Mouse (Mus musculus): Measurements from ENCODE around the gene Cdca7.

The Cdca7 gene

GRCm38 (mm10) chr2:72475797-72476485 lies at the start of gene Cdca7:
Gene Cdca7 (plus strand): TSS chr2:72476159.
- DNase-seq (ENCODE audit: low spot score in 2 of 2): peak; percentile 41 to 49

- no peak for DNase-seq (ENCODE audit: low spot score in 2 of 2)
These were observed 49.2 kb upstream of the Cdca7 start for GRCm38 (mm10) chr2:72426776-72427175.

- DNase-seq (ENCODE audit: low spot score in 2 of 2): no peak
These were observed 48.7 kb upstream of the Cdca7 start for GRCm38 (mm10) chr2:72427288-72427687.

- no peak for DNase-seq (ENCODE audit: low spot score in 2 of 2)
These were observed 36.9 kb upstream of the Cdca7 start for GRCm38 (mm10) chr2:72438941-72439533.

DNA sequence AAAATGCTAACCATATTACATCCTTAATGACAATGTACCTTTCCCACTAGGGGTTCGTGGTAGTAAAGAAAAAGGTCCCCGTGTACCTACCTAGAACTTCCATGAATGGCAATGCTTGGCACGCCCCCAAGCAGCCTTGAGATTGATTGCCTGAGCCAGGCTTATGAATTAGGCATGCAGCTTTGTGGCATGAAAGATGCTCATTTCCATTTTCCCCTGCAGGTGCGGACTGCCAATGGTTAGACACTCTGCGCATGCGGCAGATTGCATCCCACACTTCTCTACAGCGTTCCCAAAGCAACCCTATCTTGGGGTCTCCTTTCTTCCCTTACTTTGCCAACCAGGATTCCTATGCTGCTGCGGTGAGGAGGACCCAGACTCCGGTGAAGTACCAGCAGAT lies 34.9 kb upstream of the Cdca7 start:
- DNase-seq (ENCODE audit: low spot score in 2 of 2): no peak

DNA sequence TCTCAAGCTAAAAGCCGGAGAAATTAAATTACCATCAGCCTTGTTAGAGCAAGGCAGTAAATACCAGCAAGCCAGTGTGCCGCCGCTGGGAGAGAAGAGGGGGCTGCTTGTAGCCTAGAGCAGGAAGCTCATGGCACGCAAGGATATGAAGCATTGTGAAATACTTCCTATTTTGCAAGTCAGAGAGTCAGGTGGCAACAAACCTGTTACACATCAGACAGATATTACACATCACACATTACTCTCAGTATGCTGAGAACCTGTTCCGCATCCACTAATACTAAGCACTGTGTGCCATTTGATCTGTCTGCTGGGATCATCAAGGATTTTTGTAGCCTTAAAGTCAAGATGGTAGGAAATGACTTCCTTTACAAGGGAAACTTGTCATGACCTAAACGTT lies 33.1 kb upstream of the Cdca7 start:
- no peak for DNase-seq (ENCODE audit: low spot score in 2 of 2)

- DNase-seq (ENCODE audit: low spot score in 2 of 2): no peak
These were observed 32.0 kb upstream of the Cdca7 start for GRCm38 (mm10) chr2:72443960-72444359.

GRCm38 (mm10) chr2:72446106-72446505 lies 29.9 kb upstream of the Cdca7 start:
- no peak for DNase-seq (ENCODE audit: low spot score in 2 of 2)

GRCm38 (mm10) chr2:72446615-72447014 lies 29.3 kb upstream of the Cdca7 start:
- DNase-seq (ENCODE audit: low spot score in 2 of 2): no peak

- no peak for DNase-seq (ENCODE audit: low spot score in 2 of 2)
These were observed 22.4 kb upstream of the Cdca7 start for GRCm38 (mm10) chr2:72453563-72453962.

DNA sequence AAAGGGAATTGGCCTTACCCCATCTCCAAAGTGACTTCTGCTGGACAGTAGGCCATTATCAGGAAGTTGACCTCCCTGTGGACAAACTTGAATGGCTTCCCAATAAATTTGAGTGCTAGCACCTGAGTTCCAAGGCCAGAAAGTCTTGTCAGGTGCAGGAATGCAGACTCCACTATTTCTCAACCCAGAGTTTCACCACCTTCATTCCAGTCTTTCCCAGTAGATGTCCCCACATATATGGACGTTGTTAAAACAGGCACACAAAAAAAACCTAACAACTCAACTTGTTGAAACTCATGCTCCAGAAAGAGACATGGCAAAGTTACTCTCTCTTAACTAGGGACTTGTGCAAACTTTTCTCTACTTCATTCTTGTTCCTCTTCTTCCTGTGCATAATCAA lies 19.8 kb upstream of the Cdca7 start:
- DNase-seq (ENCODE audit: low spot score in 2 of 2): no peak

GRCm38 (mm10) chr2:72464376-72465014 lies 11.5 kb upstream of the Cdca7 start:
- DNase-seq (ENCODE audit: low spot score in 2 of 2): no peak

DNA sequence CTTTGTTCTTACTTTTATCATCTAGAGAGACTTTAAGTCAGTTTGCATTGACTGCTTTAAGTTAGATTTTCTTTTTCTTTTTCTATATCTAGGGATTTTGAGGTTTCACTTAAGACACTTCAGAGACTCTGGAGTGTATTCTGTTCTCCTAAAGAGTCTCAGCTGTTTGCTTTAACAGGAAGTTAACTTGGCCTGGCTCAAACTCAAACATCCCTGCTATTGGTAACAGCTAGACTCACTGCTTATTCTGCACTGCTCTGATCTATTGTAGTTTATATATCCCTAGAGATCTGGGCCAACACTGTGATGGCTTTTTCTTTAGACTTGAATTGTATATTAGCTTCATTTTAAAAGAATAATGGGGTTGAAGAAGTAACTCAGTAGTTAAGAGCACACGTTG lies 8.4 kb upstream of the Cdca7 start:
- DNase-seq (ENCODE audit: low spot score in 2 of 2): no peak

GRCm38 (mm10) chr2:72471415-72472070 lies 4.4 kb upstream of the Cdca7 start:
- DNase-seq (ENCODE audit: low spot score in 2 of 2): no peak

DNA sequence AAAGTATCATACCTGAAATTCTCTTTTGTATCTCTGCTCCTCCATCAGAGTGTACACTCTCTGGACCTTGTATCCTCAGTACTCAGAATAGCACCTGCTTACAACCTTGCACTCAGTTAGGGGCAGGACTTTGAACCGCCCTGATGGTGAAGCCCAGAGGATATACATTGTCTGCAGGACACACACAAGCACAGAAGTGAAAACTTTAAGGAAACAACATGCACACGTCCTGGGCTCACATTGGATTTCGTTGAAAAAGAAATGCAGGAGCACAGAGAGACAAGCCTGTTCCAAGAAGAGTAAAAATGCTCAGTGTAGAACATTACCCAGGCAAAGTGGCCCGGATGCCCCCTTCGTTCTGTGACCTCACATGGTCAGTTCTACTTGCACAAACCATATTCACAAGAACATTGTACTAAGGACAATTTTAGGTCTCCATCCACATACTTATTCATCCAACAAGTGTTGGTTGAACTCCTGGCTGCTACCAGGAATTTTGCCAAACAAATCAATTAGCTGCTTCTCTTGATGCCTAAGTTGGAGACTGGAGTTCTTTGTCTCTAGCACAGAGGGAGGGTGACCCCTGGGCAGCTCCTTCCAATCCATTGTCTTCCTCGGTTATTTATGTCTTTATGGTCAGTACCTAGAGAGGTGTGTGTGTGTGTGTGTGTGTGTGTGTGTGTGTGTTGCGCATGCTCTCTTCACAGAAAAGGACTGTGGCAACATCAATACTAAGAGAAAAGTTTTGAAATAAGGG lies 1.2 kb upstream of the Cdca7 start:
- DNase-seq (ENCODE audit: low spot score in 2 of 2): no peak

DNA sequence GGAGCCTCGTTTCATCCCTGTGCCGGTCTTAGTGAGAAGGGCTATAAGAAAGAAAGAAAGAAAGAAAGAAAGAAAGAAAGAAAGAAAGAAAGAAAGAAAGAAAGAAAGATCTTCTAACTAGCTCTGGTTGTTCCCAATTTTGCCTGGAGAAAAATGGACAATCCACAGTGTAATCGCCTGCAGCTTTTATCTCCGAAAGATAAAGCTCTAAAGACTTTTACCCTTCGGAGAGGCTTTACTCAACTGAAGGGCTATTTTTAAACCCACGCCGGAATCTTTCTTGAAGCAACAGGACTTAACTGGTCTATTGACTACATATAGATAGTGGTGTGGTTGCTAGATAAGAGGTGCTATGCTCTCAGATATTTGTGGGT lies 549 bp upstream of the Cdca7 start:
- no peak for DNase-seq (ENCODE audit: low spot score in 2 of 2)

- no peak for DNase-seq (ENCODE audit: low spot score in 2 of 2)
These were observed 690 bp downstream of the Cdca7 start for GRCm38 (mm10) chr2:72476486-72477211.

DNA sequence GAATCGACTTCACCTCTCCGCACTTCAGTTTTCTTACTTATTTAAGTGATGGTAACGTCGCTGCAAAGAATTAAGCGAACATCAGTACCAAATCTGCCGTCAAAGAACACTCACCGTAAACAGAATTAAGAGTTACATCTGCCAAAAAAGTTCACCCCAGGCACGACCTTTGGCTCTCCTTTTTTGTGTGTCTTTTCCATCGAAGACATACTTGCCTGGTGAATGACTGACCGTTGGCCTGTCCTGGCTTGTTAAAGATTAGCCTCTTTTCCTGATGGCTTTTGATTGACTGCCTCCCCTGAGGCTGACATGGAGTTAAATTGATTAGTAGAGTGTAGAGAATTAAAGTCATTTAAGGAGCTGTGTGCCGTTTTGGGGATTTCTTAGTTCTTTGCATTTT lies 1.3 kb downstream of the Cdca7 start:
- DNase-seq (ENCODE audit: low spot score in 2 of 2): no peak

- DNase-seq (ENCODE audit: low spot score in 2 of 2): no peak
These were observed 2.2 kb downstream of the Cdca7 start for GRCm38 (mm10) chr2:72478176-72478575.

DNA sequence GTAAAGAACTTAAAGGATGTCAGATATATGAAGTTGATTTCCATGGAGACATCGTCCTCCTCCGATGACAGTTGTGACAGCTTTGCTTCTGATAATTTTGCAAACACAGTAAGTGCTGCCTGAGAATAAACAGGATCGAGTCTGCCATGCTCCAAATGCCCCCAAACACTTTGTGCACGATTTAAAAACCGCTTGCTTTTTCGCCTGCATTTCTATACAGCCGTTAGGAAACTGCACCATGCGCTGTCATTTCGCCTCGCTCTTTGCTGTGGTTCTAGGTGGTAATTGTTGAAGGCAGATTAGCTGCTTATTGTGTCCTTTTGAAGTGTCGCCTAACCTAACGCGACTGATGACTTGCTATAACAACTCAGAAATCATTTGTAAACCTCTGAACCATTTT lies 3.0 kb downstream of the Cdca7 start:
- DNase-seq (ENCODE audit: low spot score in 2 of 2): no peak

GRCm38 (mm10) chr2:72479818-72480217 lies 3.9 kb downstream of the Cdca7 start:
- no peak for DNase-seq (ENCODE audit: low spot score in 2 of 2)
